Comparison of ENCODE assay signal across 8 mouse cellular contexts in genomic region chr19:23057739-23058501, GRCm38 (mm10).
DNase-seq lines count a peak whose midpoint lies in the region; ATAC-seq lines count a peak whose summit lies in the region.

No protein-coding gene starts in this region.

- peak overlapping the region; percentile 11 for H3K4me3 ChIP-seq in embryonic facial prominence, embryonic 11.5 days (ENCODE audit: low read depth, low read length)
- H3K4me3 ChIP-seq in heart, embryonic 16.5 days (ENCODE audit: low read length) = peak overlapping the region; percentile 48
- peak overlapping the region; percentile 33 for H3K4me3 ChIP-seq in lung, embryonic 16.5 days (ENCODE audit: low read length)

- H3K9ac ChIP-seq in embryonic facial prominence, embryonic 11.5 days (replicated peaks; ENCODE audit: low read length) = peak overlapping the region; percentile 40
- H3K9ac ChIP-seq in heart, embryonic 16.5 days (ENCODE audit: low read length) = peak overlapping the region; percentile 68
- H3K9ac ChIP-seq in lung, embryonic 16.5 days (ENCODE audit: low read length) = peak overlapping the region; percentile 62

- no peaks in the 10 kb centered on the region for H3K9me3 ChIP-seq in embryonic facial prominence, embryonic 11.5 days (replicated peaks; ENCODE audit: control insufficient read depth, low read length)
- no peaks in the 10 kb centered on the region for H3K9me3 ChIP-seq in heart, embryonic 16.5 days (replicated peaks; ENCODE audit: control insufficient read depth, low read length)
- no peaks in the 10 kb centered on the region for H3K9me3 ChIP-seq in lung, embryonic 16.5 days (ENCODE audit: control insufficient read depth, low read length)

- peak; percentile 83 for DNase-seq in R1 (ENCODE audit: low read depth, low spot score)
- DNase-seq in embryonic facial prominence, embryonic 11.5 days (ENCODE audit: low spot score) = peak; percentile 57
- peak; percentile 36 for DNase-seq in kidney, postnatal 10 days
- DNase-seq in right cerebral cortex, postnatal 25 days = peak; percentile 21
- DNase-seq in spleen, adult 18-20 months = no peak

- H3K27me3 ChIP-seq in embryonic facial prominence, embryonic 11.5 days (ENCODE audit: control insufficient read depth, insufficient read depth, low read length) = no peaks in the 10 kb centered on the region
- no peaks in the 10 kb centered on the region for H3K27me3 ChIP-seq in heart, embryonic 16.5 days (ENCODE audit: control insufficient read depth, insufficient read depth, low read length)
- no peaks in the 10 kb centered on the region for H3K27me3 ChIP-seq in lung, embryonic 16.5 days (ENCODE audit: control insufficient read depth, insufficient read depth, low read depth, low read length)

- no peaks in the 10 kb centered on the region for H3K36me3 ChIP-seq in embryonic facial prominence, embryonic 11.5 days (replicated peaks; ENCODE audit: control insufficient read depth, insufficient read depth, low read depth, low read length)
- no peaks in the 10 kb centered on the region for H3K36me3 ChIP-seq in heart, embryonic 16.5 days (ENCODE audit: control insufficient read depth, insufficient read depth)
- H3K36me3 ChIP-seq in lung, embryonic 16.5 days (ENCODE audit: control insufficient read depth, insufficient read depth, low read length) = no peaks in the 10 kb centered on the region

- no peak overlapping the region for H3K27ac ChIP-seq in embryonic facial prominence, embryonic 11.5 days (replicated peaks; ENCODE audit: low read depth, low read length)
- H3K27ac ChIP-seq in heart, embryonic 16.5 days (ENCODE audit: low read length) = peak overlapping the region; percentile 71
- H3K27ac ChIP-seq in lung, embryonic 16.5 days (ENCODE audit: low read length) = peak overlapping the region; percentile 94

- H3K4me1 ChIP-seq in embryonic facial prominence, embryonic 11.5 days (ENCODE audit: control insufficient read depth, insufficient read depth, low read length) = 0 out of 2 replicates have a peak, but pooled peaks cover 3% of the 10 kb centered on the region
- H3K4me1 ChIP-seq in heart, embryonic 16.5 days (ENCODE audit: control insufficient read depth, insufficient read depth, low read length) = peaks cover 10% of the 10 kb centered on the region
- peaks cover 41% of the 10 kb centered on the region for H3K4me1 ChIP-seq in lung, embryonic 16.5 days (replicated peaks; ENCODE audit: control insufficient read depth, insufficient read depth, low read length)

- H3K4me2 ChIP-seq in embryonic facial prominence, embryonic 11.5 days (ENCODE audit: low read depth, low read length) = peak overlapping the region; percentile 47
- peak overlapping the region; percentile 77 for H3K4me2 ChIP-seq in heart, embryonic 16.5 days (ENCODE audit: low read depth, low read length)
- peak overlapping the region; percentile 54 for H3K4me2 ChIP-seq in lung, embryonic 16.5 days (ENCODE audit: low read depth, low read length)

- peak; percentile 11 for ATAC-seq in CD4-positive, CD25-positive, alpha-beta regulatory T cell, adult 4 months
- ATAC-seq in embryonic facial prominence, embryonic 11.5 days (replicated peaks; ENCODE audit: insufficient number of reproducible peaks, low FRiP score, low TSS enrichment, low read depth) = peak; percentile 50; the same call in 1 of the 2 replicates
- ATAC-seq in heart, embryonic 16.5 days (replicated peaks; ENCODE audit: extremely low read depth, insufficient read depth, low FRiP score) = no peak
- ATAC-seq in lung, embryonic 16.5 days (ENCODE audit: low read depth) = peak; percentile 7; the same call in 1 of the 2 replicates

- 11% methylated on average over 11 of the region's 11 CpGs for WGBS in embryonic facial prominence, embryonic 11.5 days
- 34% methylated on average over 11 of the region's 11 CpGs for WGBS in heart, embryonic 16.5 days
- 32% methylated on average over 11 of the region's 11 CpGs for WGBS in lung, embryonic 16.5 days

Comparison
In these comparisons a context has a peak if more than half of its experiments do, and no peak if none do; other contexts are left out.
1. DNase-seq: peak in R1 (single experiment), embryonic facial prominence, embryonic 11.5 days (single experiment), kidney, postnatal 10 days (single experiment) and right cerebral cortex, postnatal 25 days (single experiment); none in spleen, adult 18-20 months (0 of 2).
2. Peak in every context shown above with its lines, with median percentiles within 50 percentile points of each other: H3K4me2 ChIP-seq, H3K4me3 ChIP-seq and H3K9ac ChIP-seq.